Mouse (Mus musculus) MN1 (cell line): ENCODE results near the gene Gm45213.

ENCODE experiments used
- DNase-seq: peaks from one replicate; pipeline ENCODE4 v3.0.0-alpha.2; 2016; ENCODE audit warnings: low spot score

Gm45213 gene

DNA sequence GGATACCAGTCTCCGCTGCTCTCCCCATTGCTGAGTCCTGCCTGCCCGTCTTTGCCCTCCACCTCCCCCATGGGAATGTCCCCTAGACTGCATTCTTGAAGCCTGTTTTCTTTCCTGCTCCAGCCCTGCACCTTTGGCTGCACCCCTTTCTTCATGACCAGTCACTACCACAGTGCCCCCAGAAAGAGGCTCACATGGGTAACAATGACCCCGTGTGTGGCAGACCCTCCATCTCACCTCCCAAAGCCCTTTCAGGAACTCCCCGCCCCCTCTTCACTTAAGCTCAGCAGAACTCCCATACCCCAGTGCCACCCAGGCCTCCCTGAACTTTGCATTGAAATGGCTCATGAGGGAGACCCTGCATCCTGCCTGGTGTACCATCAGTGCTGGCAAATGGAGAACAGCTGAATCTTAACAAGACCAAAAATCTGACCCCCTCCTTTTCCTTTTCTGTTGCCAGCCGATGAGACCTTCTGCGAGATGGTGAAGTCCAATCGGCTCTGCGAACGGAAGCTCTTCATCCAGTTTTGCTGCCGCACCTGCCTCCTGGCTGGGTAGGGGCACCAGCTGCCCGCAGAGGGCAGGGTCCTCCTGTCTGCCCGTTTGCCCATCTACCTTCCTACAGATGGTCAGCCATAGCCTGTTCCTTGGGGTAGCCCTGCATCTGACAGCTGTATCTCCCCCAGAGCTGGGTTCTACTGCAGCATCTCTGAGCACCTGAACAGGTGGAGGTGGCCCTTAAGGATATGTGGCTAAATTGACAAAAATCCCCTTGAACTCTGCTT lies 5.2 kb downstream of the Gm45213 start:
- DNase-seq = no peak

DNA sequence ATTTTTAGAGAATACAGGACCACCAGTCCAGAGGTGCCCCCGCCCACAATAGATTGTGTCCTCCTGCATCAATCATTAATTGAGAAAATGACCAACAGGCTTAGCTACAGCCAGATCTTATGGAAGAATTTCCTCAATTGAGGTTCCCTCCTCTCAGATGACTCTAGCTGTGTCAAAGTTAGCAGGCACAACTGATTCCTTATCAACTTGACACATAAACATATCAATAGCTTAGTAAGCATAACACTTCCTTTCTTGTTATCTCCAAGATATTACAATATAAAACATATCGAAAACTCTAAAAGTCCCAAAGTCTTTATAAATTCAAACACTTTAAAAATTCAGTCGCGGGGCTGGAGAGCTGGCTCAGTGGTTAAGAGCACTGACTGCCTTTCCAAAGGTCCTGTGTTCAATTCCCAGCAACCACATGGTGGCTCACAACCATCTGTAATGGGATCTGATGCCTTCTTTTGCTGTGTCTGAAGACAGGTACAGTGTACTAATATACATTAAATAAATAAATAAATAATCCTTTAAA lies 10.6 kb downstream of the Gm45213 start:
- no peak for DNase-seq

DNA sequence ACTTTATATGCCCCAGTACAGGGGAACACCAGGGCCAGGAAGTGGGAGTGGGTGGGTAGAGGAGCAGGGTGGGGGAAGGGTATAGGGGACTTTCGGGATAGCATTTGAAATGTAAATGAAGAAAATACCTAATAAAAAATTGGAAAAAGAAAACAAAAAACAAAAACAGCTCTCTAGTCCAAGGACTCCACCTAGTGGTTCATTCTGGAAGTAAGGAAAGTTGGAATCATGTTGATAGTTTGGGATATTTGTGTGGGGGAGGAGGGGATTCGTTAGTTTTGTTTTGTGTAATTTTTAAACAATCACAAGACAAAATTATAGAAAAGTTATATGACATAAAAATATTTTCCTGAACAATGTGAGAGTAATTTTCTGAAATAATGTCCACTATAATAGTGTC lies 12.0 kb downstream of the Gm45213 start:
- DNase-seq = peak; percentile 51

DNA sequence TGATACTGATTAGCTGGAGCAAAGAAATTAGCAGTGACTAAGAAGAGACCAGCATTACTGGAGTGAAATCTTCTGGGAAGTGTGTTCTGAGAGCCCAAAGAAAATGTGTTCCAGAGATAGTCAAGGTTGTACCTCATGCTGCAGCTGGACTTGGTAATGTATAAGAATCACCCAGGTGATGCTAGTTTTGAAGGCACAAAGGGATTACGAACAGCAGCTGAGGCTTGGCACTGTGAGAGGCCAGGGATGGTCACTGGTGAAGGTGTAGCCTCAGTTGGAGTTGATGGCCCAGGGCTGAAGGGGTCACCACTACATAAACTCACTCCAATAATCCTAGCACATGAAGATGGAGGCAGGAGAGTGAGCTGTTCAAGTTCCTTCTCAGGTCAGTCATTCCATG lies 15.3 kb downstream of the Gm45213 start, which contains the start of gene Snrpa1:
Gene Snrpa1 (plus strand): TSS at position 301 of the 400 bp plus-strand sequence.
- DNase-seq = no peak

DNA sequence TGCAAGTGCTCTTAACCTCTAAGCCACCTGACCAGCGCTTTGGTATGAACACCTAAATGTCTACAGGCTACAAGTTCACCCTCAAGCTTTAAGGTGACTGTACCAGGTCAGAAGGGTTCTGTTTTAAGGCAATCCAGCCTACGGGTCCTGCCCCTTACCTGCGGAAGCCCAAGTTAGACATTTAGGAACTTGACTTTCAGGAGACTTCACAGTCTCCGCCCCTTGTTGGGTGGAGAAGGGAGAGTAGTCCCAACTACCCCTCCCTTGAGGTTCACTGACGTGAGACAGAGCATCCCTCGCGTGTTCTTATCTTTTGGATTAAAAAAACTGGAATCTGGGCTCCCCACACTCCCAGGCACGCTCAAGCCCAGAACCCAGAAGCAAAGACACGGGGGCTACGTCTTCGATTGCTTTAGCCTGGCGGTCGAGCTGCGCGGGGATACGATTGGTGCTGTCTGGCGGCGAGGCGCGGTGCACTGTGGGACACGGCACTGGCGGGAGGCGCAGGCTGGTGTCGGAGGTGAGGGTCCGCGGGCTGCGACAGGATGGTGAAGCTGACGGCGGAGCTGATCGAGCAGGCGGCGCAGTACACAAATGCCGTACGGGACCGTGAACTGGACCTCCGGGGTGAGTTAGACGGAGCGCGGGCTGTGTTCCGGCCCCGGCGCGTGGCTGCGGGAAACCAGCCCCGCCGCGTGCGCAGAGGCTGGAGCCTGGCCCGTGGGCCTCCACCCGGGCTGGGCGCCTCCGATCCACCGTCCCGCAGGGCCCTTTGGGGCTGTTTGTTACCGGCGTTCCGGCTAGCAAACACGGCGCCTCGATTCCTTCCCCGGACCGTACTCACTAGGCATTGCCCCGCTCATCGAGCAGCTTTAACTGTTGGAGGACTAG lies 16.9 kb downstream of the Gm45213 start:
- DNase-seq = peak; percentile 85

DNA sequence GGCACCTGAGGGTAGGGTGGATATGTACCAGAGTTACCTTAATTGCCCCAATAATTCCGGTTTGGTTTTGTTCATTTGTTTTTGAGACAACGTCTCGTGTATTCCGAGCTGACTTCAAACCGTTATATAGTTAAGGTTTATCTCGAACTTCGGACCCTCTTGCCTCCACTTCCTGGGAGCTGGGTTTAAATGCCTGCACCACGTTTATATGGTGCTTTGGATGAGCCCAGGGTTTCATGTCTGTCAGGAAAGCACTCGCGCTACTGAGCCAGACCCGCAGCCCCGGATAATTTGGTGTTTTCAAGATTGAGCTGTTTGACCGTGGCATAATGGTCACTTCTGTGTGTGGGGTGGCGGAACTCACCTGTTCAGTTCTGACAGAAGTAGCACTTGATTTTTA lies 17.7 kb downstream of the Gm45213 start:
- no peak for DNase-seq

DNA sequence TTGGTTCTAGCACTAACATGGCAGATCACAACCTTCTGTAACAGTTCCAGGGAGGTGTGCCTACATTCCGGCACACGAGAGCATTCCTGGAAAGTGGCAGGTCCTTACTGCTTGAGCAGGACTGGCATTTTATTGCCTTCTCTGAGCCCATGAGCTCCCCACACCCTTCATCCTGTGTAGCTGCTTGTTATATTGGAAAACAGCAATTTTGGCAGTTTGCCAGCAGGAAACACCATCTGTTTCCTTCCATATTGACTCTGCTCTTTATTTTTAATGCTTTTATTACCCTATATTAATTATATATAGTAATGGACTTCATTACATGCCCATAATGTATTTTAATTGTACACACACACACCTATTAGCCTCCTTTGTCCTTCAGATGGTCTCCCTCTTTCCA lies 33.0 kb downstream of the Gm45213 start:
- peak; percentile 48 for DNase-seq

DNA sequence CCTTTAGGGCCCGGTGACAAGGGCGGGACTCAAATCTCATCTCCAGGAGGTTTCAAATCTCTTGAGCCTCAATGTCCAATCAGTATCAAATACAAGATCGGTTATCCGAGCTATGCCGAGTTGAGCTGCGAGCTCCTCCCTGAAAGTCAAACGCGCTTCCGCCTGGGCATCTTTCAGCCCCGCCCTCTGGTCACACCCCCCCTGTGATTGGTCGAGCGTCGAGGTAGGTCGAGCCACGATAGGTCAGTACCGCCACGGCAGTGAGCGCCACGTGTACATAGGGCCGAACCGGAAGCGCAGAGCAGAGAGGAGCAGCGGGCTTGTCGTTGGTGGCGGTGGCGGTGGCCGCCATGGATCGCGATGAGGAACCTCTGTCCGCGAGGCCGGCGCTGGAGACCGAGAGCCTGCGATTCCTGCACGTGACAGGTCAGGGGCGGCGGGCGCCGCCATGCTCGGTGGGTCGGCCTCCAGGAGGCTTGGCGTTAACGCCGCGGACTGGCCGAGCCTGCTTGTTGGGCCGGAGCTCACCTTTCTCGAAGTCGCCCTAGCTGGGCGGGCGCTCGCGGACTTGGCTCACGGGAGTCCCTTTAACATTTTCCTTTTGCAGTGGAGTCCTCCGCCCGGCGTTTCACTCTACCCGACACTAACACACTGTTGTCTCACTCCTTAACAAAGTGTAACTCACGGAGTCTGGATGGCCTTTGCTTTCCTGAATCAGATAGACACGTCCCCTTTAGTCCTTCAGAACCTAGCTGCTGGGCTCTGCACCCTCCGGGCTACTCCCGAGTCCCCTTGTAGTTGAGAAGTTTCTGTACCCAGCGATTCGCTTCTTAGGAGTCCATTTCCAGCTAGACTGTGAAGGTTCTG lies 36.2 kb downstream of the Gm45213 start, which contains the start of gene Selenos:
Gene Selenos (plus strand): TSS at position 286 of the 867 bp plus-strand sequence.
- peak; percentile 96 for DNase-seq

DNA sequence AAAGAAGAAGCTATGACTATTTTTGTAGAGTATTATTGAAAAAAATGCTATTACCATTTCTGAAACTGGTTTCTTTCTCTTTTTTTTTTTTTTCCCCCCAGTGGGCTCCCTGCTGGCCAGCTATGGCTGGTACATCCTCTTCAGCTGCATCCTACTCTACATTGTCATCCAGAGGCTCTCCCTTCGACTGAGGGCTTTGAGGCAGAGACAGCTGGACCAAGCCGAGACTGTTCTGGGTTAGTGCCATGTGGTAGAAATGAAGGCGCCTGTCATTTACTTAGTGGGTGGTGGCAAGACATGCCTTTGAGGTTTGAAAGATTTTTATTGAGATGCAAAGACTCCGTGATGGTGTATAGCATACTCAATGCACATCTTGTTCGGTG lies 36.8 kb downstream of the Gm45213 start:
- DNase-seq = peak; percentile 37

DNA sequence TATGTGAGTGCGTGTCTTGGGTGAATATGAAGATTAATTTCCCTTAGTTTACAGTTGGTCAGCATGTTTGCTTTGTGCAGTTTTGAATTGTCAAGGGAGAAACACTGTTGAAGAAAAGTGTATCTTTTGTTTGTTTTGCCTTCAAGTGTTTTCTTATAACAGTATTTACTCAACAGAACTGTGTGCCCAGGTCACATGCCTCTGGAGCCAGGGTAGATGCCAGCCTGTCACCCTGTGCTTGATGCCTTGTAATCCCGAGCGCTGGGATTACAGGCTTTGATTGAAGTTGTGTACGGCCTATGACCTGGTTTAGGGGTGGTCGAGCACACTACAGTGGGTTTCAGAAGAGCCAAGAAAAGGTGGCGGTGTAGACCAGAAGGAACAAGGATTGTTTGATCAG lies 40.4 kb downstream of the Gm45213 start:
- DNase-seq = no peak

DNA sequence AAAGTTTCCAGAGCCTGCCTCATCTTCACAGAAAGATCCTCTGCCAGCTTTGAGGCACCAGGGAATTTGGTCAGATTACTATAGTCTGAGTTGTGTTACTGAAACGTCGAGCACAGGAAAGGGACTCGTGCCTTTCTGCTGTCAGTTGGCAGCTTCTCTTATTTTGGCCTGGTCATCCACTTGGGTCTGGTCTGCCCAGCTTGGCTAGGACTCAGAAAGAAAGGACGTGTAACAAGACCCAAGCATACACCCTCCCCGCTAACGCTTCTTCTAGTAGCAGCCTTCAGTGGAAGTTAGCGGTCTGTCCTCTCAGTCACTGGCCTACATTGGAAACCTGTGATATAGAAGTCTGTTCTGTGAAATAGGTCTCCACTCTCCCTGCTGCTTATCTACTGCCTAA lies 41.1 kb downstream of the Gm45213 start:
- DNase-seq = no peak

DNA sequence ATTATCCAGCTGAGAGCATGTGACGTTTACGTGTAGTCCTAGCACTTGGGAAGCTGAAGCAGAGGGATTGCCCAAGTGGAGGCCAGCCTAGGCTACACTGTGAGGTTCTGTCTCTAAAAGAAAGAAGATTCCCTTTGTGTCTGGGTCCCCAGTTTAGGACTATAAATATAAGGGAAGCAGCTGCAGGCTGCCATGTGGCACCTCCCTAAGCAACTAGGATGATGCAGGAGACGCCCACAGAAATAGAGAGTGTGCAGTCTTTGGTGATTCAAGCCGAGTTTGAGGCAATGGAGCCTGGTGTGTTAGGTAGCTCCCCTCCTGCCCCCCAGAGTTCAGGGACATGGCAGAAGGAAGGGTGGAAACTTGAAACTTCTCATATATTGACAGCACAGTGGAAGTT lies 44.2 kb downstream of the Gm45213 start:
- DNase-seq = no peak

DNA sequence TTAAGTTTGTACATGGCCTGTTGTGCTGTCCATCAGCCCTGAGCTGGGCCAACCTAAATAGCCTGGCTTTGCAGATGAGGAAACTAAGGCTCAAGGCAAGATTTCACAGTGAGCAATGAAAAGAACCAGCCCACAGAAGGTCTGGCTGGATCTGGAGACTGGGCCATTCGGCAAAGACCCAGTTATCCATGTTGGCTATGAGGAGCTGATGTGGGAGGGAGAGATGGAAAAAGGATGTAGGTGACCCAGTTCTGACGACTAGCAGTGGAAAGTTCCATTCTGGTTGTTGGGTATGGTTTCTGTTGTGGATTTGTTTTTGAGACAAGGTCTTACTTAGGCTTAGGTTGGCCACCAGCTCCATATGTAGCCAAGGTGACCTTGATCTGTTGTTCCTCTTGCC lies 44.7 kb downstream of the Gm45213 start:
- no peak for DNase-seq

DNA sequence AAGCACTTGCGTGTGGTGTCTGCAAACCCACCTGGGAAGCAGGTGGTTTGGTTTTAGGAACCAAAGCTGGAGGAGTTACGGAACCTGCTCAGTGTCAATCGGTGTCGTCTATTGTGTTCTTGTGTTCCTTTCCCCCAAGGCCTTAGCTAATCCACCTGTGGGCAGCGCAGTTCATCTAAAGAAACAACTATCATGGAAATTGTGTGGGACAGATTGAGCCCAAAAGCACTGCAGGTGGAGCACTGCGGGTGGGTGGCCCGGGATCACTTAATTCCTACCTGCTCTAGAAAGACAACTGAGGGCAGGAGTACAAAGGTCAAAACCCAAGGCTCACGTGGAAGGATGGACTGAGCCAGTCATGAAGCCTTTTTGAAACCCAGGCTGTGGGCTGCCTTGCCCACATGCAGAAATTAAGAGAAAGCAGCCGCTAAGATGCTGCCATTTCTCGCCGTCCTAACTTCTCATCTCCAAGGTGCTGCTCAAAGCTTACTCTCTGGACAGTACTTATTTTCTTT lies 47.3 kb downstream of the Gm45213 start:
- no peak for DNase-seq

DNA sequence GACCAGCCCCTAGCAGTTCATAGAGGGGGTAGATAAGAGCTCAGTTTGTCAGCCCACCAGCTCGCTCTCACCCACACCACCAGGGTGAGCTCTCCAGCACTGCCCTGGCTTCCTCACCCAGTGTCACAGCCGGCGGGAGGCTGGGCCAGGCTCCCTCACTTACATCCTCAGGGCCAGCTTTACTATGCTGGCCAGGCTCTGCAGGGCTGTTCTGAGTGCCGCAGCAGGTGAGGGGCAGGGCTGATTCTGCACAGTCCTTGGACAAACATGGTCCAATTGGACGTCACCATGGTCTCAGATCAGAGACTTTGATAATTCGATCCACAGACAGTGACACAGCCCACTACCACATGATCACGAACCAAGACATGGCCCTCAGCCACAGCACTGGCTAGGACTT lies 48.2 kb downstream of the Gm45213 start:
- DNase-seq = no peak

DNA sequence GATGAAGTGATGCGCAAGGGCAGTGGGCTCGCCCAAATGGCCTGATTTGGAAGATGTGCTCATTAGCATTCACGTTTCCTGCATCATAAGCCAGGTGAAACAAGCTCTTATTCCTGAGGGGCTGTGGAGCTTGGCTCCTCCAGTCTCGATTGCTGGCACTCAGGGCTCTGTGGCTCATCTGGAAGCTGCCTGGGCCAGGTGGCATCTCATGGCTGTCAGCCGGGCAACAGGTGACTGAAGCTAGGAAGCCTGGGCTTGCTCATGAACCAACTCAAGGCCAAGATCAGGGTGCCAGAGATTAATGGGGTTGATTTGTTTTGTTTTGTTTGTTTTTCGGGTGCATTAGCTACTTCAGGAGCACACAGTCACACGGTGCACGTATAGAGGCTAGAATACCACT lies 49.3 kb downstream of the Gm45213 start:
- no peak for DNase-seq

DNA sequence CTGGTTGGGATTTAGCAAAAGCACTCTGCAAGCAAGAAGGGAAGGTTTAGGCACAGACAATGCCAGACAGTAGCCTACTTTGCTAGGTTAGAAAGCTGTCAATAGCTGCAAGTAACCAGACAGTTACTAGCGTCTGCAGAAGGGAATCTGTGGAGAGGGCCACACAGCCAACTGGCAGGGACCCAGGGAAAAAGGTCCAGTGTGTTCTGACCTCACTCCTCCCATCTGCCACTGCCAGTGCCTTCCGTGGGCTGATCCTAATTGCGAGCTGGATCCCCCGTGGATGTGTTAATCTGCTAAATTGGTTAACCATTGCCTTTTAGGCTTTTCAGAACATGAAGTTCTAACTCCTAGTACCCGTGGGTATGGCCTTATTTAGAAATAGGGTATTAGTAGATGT lies 50.7 kb downstream of the Gm45213 start:
- DNase-seq = peak; percentile 18

DNA sequence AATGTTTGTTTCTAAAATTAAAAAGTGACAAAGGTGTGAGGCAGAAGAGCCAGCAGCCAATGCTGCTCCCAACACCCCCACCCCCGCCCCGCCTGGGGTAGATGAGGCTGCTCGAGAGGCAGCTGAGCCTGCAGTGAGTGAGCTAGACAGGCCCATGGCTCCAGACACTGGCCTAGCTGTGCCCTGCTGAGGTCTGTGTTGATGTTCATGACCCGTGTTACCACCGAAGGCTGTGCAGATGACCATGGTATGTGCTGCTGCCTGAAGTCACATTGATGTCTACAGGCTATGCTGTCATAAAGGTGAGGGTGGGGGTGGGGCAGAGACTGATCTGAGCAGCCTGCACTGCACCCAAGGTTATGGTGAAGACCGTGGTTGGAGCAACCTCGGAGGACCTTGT lies 55.4 kb downstream of the Gm45213 start:
- no peak for DNase-seq

DNA sequence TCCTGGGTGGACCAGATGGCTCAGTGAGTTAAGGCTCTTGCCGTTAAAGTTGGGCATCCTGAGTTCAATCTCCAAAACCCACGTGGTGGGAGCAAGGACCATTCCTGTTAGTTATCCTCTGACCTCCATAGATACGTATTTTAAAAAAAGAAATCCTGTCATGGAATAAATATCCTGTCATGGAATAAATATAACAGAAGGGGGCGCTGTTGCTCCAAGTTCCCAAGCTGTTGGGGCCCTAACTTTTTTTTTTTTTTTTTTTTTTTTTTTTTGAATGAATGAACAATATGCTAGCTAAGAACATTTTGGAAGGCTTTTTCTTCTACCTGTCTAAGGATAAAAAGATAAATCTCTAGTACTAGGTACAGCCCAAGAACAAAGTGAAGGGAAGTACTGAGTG lies 58.5 kb downstream of the Gm45213 start:
- peak; percentile 63 for DNase-seq

DNA sequence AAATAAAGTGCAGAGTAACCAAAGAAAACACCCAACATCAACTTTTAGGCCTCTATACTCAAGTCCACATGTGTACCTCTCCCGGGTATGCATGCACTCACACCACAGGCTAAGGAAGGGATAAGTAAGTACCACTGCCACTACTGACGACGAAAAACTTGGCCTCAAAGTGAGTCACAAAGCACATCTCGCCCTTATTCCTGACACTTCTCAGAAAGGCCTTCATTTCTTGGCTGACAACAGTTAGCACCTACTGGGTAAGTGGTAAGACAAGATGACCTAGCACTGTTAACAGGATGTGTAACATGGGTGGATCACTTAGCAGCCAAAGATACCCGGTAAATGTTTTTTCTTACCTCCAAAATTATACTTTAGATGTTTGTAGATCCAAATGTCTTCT lies 61.1 kb downstream of the Gm45213 start:
- DNase-seq = no peak

DNA sequence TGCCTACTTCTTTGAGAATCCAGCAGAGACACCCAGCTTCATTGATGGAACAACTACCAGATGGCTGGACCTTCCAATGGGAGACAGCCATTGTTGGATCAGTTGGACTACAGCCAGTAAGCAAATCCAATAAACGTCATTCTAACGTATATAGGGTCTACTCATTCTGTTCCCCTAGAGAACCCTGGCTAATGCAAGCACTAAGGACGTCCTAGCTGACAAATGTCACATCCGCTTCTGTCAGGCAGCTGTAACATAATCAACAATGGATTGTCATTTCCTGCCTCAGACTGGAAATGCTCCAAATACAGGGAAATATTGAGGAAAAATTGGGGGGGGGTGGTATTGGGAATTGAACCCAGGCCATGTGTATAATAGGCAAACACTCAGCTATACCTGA lies 62.4 kb downstream of the Gm45213 start:
- DNase-seq = no peak

DNA sequence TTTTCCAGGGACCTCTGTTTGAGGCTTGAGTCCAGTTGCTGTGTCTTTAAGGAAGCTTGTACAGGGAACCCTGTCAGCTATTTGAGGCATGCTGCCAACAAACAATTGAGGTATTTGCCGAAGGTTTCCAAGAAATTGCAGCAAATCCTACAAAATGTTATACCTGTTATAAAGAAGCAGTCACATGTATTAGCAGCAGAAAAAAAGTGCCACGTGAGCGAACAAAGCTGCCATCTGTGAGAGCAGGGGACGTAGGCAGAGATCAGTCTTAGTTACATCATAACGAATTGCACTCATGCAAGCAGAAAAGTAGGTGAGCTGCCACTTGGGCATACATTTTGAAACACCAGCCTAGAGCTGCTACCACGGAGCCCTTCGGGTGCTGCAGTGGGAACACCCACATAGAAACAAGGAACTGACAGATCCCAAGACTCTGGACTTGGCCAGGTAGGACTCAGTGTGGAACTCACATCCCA lies 63.2 kb downstream of the Gm45213 start:
- DNase-seq = no peak
